Mouse (Mus musculus): ENCODE results near the gene Lctl. TPM values are rescaled to one million over a fixed set of nuclear protein-coding genes. Genes with fewer than 3 reads are reported as not detected.

The Lctl gene
- polyA plus RNA-seq (2012), result not detected in 2 replicates

DNA sequence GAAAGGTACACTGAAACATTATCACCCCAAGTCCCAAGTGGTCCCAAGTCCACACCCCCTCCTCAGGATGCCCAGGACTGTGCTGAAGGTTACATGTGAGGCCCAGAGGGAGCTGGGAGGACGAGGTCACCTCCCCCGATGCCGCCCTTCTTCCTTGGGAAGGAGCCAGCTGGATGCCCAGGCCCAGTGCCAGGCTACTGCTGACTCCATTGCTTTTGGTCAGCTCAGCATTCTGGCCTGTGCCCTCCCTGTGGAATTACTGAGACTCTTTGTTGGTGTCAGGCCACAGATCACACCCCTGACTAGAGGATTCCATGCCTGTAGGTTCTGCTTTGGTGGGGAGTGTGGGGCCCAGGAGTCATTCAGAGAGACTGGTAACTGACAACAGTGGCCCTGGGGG is at the start of gene Lctl:
TSS of gene Lctl (plus strand) at position 272 of the 400 bp plus-strand sequence.
- TF ChIP-seq GATA1 (IDR thresholded peaks at IDR 0.05; ENCODE audit: low read length), result no peak

GRCm38 (mm10) chr9:64067787-64068186 is 49.2 kb upstream of the Lctl start:
- no peak for TF ChIP-seq GATA1 (IDR thresholded peaks at IDR 0.05; ENCODE audit: low read length)

DNA sequence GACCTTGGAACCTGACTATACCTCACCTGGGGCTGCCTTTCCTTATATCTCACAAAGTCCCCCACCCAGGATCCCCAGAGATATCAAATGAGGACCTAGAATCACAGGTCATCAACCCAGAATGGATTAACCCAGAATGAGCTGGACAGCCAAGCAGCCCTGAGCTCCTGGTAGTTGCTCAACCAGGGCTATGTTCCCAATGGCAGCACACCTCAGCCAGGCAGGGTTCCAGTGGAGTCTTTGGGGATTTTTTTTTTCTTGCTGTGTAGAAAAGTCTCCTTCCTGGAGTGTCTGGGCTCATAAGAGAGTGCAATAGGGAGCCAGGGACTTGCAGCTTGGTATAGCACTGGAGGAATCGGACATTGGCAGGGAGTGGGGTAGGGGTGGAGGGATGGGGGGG is 48.4 kb upstream of the Lctl start:
- no peak for TF ChIP-seq GATA1 (IDR thresholded peaks at IDR 0.05; ENCODE audit: low read length)

GRCm38 (mm10) chr9:64069131-64069530 is 47.8 kb upstream of the Lctl start:
- no peak for TF ChIP-seq GATA1 (IDR thresholded peaks at IDR 0.05; ENCODE audit: low read length)

GRCm38 (mm10) chr9:64070674-64071073 is 46.3 kb upstream of the Lctl start:
- TF ChIP-seq GATA1 (IDR thresholded peaks at IDR 0.05; ENCODE audit: low read length), result no peak

GRCm38 (mm10) chr9:64074831-64075230 is 42.1 kb upstream of the Lctl start:
- TF ChIP-seq GATA1 (IDR thresholded peaks at IDR 0.05; ENCODE audit: low read length), result no peak

DNA sequence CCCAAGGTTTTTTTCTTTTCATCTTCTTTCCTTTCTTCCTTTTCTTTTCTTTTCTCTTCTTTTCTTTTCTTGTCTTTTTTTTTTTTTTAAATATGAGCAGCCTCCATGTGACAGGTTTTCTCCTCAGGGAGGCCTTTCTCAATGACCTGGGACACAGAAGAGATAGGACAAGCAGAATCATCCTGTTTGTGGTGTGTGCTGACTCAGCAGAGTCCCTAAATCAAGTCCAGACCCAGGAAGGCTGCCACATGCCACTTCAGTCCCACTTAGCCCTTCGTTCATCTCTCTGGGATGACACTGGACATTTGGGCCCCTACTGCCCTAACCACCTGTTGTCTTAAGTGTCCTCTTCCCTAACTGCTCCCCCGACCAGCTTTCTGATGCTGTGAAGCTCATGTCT is 40.5 kb upstream of the Lctl start:
- TF ChIP-seq GATA1 (IDR thresholded peaks at IDR 0.05; ENCODE audit: low read length), result no peak

DNA sequence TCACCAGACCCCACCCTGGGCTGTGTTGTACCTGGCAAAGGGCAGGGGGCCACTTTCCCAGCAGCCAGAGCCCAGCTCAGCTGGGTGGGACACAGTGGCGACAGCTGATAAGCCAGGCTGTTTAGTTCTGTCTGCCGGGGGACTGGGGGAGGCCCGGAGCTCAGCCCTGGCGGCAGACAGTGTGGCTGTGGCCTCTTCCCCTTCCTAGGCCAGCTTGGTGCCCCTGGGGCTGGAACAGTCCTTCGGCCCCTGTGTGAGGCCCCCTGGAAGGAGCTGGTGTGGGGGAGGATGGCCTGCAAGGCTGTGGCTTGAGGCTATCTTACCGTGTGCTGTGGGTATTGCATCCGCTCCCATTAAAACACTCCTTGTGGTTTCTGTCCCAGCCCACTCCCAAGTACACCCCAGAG is 38.6 kb upstream of the Lctl start:
- no peak for TF ChIP-seq GATA1 (IDR thresholded peaks at IDR 0.05; ENCODE audit: low read length)

DNA sequence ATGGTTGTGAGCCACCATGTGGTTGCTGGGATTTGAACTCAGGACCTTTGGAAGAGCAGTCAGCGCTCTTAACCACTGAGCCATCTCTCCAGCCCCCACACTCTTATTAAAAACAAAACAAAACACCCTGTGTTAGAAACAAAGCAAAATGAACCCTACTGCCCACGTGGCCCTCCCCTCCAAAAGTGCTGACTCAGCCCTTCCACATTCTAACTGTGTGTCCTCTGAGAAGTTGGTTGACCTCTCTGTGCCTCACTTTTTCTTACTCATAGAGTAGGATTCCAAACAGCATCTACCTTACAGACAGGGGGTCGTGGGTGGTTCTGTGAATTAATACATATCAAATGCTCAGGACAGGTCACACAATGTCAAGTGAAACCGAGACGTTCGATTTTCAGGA is 37.0 kb upstream of the Lctl start:
- TF ChIP-seq GATA1 (IDR thresholded peaks at IDR 0.05; ENCODE audit: low read length), result no peak

GRCm38 (mm10) chr9:64084231-64084630 is 32.7 kb upstream of the Lctl start:
- TF ChIP-seq GATA1 (IDR thresholded peaks at IDR 0.05; ENCODE audit: low read length), result no peak

GRCm38 (mm10) chr9:64084661-64085399 is 32.1 kb upstream of the Lctl start:
- TF ChIP-seq GATA1 (IDR thresholded peaks at IDR 0.05; ENCODE audit: low read length), result no peak

DNA sequence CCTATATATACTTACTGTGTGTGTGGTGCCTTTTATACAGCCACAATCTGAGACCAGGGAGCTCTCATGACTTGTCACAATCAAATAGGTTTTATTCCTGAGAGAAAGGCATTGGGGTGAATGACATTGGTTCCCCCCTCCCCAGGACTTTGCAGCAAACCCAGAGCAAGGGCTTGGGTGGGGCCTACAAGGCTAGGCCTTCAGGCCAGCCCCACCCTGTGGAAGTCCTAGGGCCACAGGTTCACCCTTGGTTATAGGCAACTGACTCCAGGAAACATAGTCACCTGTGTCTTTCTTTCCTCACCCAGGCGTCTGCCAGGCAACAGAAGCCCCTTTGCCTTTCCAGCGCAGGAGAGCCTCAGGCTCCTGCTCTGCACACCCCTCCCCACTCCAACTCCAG is 31.0 kb upstream of the Lctl start:
- TF ChIP-seq GATA1 (IDR thresholded peaks at IDR 0.05; ENCODE audit: low read length), result no peak

GRCm38 (mm10) chr9:64086543-64086942 is 30.4 kb upstream of the Lctl start:
- TF ChIP-seq GATA1 (IDR thresholded peaks at IDR 0.05; ENCODE audit: low read length), result no peak

- no peak for TF ChIP-seq GATA1 (IDR thresholded peaks at IDR 0.05; ENCODE audit: low read length)
Measured at GRCm38 (mm10) chr9:64087461-64088235, 29.3 kb upstream of the Lctl start.

DNA sequence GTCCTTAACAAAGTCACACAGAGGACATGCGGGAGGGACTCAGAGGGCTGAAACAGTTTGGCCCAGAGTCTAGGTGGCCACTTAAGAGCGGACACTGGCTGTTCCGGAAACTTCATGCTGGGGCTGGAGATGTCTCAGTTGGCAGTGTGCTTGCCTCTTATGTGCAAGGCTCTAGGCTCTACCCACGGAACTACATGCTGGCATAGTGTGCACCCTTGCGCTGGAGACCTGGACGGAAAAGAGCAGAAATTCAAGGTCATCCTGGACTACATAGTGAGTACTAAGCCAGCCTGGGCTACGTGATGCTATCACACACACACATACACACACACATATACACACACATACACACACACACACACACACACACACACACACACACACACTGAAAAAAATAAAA is 28.6 kb upstream of the Lctl start:
- TF ChIP-seq GATA1 (IDR thresholded peaks at IDR 0.05; ENCODE audit: low read length), result no peak

DNA sequence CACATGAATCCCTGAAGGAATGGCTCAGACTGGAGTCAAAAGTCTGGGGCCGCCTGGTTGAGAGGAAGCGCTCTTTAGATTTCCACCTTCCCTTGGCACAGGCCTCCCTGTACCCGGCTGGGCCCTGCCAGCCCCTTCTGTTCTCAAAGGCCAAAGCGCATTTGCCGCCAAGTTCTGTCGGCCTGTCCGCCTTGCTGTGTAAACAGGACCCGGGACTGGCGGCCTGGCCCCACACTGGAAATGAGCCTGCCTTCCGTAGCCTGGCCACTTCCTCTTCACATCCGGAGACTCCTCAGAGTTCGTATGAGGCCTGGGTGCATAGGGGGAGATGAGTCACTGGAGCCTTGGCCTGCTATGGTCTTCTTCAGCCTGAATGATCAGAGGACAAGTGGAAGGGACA is 27.9 kb upstream of the Lctl start:
- no peak for TF ChIP-seq GATA1 (IDR thresholded peaks at IDR 0.05; ENCODE audit: low read length)

- TF ChIP-seq GATA1 (IDR thresholded peaks at IDR 0.05; ENCODE audit: low read length), result no peak
Measured at GRCm38 (mm10) chr9:64094083-64094482, 22.9 kb upstream of the Lctl start.
